Mouse (Mus musculus) kidney, postnatal 10 days (tissue): ENCODE measurements around the gene Pcx.
A peak's percentile ranks its signal among the peaks of the same experiment; 100 is the strongest.

Source experiments
- DNase-seq: peaks from one replicate; pipeline ENCODE4 v3.0.0; 2021; ENCODE audit warnings: mixed read lengths

The Pcx gene

DNA sequence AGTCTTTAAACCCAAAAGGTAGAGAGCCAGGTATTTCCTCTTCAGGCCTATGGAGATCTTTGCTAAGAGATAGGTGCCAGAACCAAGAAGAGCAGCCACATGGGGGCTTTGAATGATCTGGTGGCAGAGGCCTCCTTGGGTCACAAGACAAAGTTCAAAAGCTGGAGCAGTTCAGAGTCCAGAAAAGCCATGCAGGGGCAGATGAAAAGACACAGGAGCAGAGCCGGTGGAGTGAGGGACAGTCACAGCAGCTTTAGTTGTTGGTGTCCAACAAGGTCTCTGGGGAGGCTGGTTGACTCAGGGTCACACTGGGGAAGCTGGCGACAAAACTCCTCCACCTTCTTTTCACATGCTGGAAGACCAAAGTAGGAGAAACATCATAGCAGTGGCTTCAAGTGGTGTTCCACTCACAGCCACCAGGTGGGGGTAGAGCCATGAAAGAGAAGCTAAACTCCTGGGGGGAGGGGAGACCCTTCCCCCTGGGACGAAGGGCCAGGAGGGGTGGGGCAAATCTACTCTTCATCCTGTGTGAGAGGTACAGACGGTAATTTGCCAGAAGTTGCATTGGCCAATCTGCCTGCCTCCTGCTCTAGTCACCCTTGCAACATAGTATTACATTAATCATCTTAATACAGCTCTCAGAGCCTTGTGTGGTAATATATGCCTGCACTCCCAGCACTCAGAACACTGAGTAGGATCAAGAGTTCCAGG, 12.9 kb upstream of the Pcx start:
- DNase-seq = peak; percentile 86

DNA sequence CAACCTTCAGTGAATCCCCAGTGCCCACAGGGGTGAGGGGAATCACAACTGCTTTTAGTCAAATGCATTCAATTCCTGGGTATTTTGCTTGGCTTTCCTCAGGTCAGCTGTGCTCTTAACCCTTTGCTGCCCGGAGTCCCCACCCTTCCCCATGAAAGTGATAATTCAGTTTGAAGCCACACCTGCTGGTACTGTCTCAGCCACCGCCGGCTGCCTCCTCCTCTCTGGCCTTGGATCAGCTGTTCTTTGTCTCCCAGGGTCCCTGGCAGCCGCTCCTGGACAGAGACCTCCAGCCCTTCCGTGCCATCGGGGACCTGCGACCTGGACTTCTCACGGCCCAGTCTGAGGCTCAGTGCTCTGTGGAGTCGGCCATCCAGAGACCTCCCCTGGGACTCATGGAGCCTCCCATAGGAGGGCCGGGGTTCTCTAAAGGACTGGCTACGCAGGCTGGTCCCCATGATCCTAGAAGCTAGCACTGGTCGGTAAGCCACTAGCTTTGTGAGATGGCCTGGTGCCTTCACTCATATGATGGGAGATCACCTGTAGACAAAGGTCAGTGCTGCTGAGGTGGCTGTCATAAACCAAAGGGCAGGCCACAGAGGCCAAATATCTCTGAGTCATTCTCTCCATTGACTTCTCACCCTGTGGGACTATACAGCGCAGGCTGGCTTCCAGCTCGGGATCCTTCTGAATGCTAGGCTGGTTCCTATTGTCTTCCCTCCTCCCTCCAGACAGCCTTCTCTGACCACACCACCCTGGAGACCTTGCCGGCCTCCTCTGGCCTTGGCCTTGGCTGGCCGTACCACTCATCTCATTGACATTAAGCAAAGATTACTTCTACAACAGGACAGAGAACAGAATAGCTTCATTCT, 12.0 kb upstream of the Pcx start, which contains the start of gene 2010003K11Rik:
Gene 2010003K11Rik, minus strand, starts transcription at position 522 of the 872 bp plus-strand sequence.
- no peak for DNase-seq

DNA sequence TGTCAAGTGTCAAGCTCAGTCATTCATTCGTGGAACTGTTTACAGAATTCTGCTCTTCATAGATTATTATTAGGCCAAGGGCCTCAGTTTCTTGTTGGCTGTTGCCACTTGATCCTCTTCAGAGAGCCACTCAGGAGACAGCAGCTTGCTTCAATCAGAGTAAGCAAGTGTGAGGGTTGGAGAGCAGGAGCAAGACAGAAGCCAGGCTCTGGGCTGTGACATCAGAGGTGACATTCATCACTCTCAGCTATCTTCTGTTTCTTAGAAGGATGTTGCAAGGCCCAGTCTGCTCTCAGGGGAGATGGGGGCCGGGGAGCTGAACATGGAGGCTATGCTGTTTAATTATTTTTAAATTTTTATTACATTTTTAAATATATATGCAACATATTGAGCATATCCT, 7.6 kb upstream of the Pcx start:
- no peak for DNase-seq

DNA sequence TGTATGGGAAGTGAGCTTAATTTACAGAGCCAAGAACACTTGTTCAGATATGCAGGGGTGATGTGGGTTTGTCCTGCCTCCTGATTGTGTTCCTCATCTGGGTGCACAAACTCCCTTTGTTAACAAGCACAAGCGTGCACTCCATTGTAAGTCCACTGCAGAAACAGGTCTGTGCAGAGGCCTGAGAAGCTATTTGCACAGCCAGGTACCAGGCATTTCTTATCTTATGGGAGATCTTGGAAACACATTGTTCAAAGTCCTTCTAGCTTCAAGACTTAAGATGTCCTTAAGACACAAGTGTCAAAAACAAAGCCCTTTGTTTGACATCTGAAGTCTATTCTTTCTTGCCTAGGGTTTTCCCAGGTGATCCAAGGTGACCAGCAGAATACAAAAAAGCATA, 5.4 kb upstream of the Pcx start:
- DNase-seq = no peak

DNA sequence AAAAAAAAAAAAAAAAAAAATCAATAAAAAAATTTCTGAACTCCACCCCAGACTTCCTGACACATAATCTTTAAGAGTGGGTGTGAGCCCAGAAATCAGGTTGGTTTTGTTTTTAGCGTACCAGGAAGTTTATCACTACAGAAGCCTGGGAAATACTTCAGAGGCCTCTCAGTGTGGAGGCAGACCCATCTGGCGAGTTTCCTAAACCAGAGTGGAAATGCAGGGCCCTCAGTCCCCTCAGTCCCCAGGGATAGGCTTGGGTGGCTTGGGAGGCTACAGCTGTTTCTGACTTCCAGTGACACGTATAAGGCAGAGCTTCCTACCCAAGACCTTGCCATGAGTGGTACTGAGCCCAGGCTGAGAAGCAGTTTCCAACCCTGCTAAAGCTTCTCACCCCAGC, 2.5 kb upstream of the Pcx start:
- DNase-seq = no peak

DNA sequence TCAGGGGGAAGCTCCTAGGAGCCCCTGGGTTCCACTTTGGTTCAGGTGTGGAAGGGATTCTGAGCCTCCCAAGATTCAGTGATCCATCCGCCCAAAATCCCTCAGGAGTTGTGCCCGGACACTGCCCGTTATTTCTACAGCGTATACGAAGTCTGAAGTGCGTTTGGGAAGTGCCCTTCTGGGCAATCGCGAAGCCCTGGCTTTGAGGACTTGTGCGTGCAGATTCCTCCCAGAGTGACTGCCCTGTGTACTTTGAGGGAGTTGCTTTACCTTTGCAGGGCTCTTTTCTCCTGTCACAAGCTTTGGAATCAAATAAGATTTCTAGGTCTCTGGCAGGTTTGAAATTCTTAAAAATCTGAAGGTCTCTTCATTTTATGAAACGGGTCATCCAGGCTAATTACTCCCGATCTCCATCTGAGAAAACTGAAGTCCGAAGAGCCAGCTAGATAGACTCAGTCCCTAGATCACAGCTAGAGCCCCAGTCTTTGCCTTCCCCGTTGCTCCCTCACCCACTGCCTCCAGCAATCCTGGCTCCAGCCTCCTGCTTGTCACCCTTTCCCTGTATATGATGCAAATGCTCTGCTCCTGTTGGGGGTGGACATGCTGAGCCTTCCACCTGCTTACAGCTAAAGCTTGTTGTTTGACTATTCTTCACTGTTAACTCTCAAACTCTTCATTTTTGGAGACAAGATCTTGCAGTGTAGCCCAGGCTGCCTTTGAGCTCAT, 1.0 kb downstream of the Pcx start:
- peak; percentile 24 for DNase-seq

DNA sequence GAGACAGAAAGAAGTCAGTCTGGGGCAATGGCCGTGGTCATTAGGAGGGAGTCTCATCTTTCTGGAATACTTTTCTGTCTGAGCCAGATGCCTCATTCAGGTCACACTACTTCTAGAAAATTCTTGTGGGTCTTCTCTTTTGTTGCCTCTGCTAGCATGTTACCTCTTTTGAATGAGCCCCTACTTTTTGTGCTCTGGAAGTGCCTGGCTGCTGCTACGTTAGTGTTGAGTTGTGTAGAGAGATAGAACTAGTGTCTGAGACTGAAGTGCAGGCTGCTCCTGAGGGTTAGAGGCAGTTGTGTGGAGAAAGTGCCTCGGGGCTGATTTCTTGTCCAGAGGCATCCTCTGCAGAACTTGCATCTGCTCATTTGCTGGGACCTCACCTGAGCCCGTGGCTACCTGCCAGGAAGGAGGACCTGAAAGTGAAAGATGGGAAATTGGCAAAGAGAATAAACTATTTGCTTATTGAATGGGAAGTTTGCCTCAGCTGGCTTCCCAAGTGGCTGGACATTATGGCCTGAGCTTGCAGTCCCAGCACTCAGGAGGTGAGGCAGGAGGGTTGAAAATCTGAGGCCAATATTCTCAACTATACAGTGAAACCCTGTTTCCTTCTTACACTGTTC, 3.1 kb downstream of the Pcx start:
- no peak for DNase-seq

DNA sequence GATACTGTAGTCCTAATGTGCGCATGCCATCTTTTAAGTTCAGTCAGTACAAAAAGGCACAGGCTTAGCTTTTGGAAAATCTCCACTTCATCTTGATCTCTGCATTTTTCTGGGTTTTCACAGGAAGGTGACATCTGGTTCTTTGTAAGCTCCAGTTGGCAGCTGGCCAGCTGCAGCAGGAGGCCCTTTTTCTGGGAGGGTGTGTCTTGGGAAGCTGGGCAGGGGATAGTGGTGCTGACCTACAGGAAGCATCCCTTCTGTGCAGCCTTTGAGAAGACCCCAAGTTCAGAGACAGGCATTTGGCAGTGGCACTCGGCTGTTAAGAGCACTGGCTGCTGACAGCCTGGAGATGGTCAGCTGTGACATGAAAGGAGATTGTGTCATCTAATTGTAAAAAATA, 5.5 kb downstream of the Pcx start:
- peak; percentile 58 for DNase-seq

DNA sequence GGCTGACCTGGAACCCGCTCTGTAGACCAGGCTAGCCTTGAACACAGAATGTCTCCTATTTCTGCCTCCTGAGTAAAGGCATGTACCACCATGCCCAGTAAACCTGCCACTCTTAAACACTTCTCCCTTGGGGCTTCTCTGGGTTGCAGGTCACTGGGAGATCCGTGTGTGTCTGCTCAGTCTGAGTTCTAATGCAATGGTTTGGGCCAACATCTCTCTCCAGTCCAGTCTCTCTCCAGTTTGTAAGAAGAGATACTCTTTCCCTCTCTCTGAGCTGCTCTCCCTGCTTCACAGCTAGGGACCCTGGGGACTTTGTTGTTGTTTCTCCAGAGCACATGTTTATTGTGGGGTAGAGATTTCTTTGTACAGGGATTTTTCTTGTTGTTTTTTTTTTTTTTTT, 6.0 kb downstream of the Pcx start:
- no peak for DNase-seq

DNA sequence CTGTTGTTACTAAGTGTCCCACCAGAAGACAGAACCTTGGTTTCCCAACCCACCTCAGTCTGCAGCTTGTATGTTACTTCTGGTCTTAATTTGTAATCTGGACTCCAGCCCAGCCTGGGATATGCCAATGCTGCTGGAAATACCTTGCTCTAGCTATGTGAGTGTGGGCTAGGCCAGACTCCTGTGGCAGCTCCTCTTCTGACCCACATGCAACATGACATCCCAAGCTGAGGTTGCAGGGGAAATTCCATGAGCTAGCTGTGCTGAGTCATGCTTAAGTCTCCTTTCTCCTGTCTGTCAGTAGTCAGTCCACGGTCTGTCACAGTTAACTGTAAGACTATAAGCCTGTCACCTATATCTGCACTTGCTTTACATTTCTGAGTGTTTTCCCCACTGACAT, 7.2 kb downstream of the Pcx start:
- no peak for DNase-seq

DNA sequence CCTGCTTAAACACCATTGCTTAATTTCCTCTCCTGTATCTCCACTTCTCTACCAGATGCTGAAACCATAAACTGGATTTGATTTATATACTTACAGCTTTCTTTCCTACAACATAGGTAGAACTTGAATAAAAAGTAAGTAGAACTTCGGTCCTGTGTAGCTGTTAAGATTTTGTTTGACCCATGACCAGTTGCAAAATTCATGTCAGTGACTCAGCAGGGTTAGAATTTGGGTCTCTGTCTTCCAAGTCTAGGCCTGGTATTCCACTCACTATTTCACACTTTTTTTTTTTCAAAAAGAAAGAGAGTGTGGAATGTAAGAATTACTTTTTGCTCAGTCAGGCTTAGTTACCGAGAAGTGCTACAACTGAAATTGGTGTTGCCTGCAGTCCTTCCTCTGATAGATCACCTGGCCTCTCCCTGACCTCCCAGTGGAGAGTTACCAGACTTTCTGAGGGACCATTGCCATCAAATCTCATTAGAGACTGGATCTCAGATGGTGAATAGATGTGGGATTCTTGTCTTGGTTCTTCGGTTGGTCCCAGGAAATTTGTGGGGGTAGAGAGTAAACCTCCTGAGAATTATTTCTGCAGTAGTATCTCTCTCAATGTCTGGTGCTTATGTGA, 11.3 kb downstream of the Pcx start:
- no peak for DNase-seq

DNA sequence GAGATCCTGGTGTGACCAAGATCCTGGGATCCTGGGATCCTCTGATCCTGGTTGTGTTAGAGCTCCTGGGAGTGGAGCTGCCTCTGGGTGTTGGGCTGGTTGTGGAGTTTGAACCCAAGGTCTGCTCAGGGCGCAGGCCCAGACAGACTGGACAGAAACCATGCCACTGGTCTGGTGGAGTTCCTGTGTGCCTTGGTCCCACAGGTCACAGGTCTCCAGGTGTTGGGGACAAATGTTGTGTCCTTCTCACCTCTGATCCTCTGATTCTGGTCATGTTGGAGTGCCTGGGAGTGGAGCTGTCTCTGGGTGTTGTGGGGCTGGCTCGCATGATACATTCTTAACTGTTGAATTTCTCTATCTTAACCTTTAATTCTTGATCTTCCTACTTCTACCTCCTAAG, 24.4 kb downstream of the Pcx start:
- DNase-seq = no peak

DNA sequence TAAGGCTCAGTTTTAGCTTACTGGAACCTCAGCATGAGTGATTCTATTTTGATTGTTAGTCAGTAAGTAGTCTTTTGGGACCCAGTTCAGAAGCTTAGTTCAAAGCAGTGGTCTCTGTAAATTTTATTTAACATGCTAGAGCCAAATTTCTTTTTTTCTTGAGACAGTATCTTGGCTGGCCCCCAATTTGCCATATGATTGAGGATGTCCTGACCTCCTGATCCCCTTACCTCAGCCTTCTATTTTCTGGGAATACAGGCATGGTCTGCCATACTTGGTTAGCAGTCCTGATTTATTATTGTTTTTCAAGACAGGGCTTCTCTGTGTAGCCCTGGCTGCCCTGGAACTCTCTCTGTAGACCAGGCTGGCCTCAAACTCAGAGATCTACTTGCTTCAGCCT, 25.6 kb downstream of the Pcx start:
- DNase-seq = no peak

DNA sequence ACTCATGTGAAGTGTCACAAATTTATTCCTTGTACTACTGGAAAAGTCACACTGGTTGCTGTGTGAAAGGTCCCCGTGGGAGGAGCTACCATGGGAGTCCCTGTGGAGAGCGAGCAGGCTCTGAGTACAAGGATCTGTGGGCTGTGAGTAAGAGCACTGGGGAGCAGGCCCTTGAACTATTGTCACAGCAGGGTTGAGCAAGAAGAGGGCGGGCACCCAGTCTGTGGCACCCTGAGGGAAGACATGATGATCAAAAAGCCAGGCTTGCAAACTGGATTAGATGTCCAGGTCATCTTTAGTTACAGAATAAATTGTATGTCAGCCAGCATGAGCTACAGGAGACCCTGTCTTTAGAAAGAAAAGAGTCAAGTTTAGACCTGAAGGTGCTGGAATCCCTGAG, 26.3 kb downstream of the Pcx start:
- DNase-seq = no peak

DNA sequence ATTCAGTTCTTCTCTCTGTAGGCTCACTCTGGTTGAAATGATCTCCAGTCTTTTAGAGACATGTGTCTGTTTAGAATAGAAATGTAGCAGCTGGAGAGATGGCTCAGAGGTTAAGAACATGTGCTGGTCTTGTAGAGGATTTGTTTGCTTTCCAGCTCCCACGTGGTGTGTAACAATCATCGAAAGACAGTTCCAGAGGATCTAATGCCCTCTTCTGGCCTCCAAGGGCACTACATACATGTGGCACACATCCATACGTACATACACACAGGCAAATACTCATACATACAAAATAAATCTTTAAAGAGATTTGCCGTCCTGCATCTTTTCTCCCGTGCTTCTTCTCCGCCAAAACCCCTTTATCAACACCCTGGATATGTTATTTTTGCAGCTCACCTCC, 30.0 kb downstream of the Pcx start:
- no peak for DNase-seq

DNA sequence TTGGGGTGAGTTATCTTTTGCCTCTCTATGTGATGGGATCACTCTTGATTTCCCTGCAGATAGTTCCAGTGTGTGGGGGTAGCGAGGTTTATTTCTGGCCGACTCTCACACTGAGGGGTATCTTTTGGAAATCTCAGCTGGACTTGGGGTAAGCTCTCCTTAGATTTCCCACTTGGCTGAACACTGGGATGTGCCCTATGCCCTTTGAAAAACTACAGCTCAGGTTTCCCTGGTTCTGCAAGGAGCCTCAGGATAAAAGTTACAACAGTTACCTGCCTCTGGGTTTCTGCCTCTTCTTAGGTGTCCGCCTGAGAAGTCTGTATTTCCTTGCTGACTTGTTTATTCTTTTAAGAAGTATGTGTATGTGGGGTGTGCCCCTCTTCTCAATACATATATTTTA, 30.7 kb downstream of the Pcx start:
- no peak for DNase-seq

DNA sequence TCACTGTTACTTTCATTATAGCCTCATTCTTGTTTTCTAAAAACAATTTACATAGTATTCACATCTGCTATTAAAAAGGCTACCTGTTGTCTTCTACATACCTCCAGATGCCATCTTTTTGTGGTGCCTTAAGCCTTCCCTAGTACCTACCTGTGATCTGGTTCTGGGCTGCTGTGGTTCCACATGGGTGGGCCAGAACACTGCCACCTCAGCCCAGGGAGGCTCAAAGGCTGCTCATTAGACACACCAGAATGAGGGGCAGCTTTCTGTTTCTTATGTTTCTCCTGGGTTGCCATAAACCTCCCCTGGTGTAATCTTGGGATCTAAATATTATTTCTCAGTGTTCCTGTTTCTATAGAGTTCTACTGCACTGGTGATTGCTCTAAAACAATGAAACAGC, 31.8 kb downstream of the Pcx start:
- DNase-seq = no peak

DNA sequence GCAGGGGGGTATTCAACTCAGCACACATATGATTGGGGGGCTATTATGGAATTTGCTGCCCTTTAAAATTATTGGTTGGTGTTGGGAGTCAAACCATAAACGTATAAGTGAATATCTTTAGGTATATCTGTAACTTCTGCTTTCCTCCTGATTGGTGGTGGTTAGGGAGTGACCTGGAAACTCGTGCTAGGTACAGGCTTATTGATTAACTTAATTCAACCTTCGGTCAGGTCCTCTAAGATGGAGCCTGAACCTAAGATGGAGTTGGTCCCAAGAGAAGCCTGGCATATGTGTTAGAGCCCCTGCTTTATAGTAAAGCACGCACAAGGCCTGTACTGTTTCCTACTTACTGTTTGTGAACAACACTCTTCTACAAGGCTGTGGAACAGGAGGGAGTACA, 34.8 kb downstream of the Pcx start:
- no peak for DNase-seq

DNA sequence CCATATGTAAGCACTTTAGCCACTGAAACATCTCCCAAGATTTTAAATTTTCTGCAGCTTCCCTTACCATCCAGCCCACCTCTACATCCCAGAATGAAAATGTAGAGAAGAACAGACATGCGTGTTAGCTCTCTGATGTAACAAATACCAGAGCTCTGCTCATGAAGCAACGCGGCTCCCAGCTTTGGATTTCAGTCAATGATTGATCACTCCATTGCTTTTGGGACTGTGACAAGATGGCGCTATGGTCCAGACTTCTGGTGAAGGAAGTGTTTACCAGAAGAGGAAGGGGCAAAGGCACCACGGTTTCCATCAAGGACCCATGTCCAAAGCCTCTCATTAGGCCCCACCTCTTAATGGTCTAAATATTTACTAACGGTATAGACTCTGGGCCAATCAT, 35.6 kb downstream of the Pcx start:
- DNase-seq = no peak

DNA sequence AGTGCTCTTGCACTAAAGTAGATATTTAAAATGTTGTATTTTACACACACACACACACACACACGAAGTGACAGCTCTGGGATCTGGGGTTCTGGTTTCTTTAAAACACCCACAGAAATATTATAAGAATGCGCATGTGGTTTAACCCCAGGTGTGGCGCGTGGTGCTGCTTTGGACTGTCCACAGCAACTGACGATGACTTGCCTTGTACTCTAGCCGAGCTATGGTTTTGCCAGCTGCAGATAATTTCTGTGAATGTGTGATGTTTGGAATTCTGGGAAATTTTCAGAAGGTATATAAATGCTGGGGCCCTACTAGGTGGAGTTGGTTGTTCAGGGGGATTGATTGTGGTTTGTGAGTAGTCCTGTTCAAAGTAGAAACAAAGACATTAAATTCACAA, 37.5 kb downstream of the Pcx start:
- no peak for DNase-seq

DNA sequence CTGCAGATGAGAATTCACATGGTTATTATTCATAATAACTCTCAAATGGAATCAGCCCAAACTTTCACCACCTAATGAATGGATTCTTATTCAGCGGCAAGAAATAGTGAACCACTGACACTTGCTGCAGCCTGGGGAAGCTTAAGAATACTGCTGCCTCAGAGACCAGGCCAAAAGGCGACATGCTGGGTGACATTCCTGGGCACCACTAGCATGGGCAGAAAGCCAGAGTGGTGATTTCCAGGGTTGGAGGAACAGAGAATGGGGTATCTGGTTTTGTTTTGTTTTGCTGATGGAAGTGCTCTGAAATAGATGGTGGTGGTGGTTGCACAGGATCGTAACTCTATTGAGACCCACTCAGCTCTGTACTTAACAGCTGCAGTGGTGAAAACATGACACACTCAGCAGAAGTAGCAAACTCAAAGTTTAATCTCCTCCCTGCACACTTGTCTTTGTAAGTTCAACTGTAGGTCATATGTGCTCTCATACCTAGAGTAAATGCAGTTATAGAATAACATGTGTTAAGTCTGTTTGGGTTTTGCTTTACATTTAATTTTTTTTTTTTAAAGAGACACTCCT, 38.1 kb downstream of the Pcx start:
- DNase-seq = no peak

DNA sequence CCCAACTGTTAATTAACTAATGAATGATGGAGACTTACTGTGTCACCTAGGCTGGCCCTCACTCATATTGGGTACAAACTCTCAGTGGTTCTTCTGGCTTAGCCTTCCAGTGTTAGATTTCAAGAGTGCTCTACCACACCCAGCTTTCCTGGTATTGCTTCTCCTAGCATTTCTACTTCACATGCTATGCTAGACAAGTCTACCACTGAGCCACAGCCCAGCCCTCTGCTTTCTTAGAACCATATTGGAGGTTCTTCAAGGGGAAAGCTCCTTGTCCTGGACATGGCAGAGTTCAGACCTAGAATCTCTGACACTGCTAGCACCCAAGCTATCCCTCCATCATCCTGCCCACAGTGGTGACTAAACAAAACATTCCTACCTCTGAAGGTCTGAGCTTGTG, 44.0 kb downstream of the Pcx start:
- no peak for DNase-seq
